Mouse (Mus musculus) bone marrow macrophage, adult 2 months (primary cell): ENCODE measurements around the gene Prpf6.

ENCODE experiments used
- CTCF ChIP-seq: IDR thresholded peaks from 2 replicates; pipeline ENCODE4 v1.5.1; 2012; ENCODE audit warnings: low read depth, mild to moderate bottlenecking, low read length, moderate library complexity
- POLR2A ChIP-seq: IDR thresholded peaks from 2 replicates; pipeline ENCODE4 v1.6.1; 2012; ENCODE audit warnings: mild to moderate bottlenecking, low read depth, low read length, borderline replicate concordance

- no peak for TF ChIP-seq CTCF
- no peak for TF ChIP-seq POLR2A
Measured at GRCm38 (mm10) chr2:181695776-181696175, 104.1 kb downstream of the Prpf6 start.
